Mouse (Mus musculus) right cerebral cortex, postnatal 4 days (tissue): ENCODE data around the gene Try10.
"Not testable (repeated sequence)": the region's sequence is repeated elsewhere in the genome, so short reads cannot be mapped to it uniquely, and the experiment has no call there.

Source experiments
- DNase-seq: peaks from one replicate; pipeline ENCODE4 v3.0.0-alpha.2; 2022

The Try10 gene

DNA sequence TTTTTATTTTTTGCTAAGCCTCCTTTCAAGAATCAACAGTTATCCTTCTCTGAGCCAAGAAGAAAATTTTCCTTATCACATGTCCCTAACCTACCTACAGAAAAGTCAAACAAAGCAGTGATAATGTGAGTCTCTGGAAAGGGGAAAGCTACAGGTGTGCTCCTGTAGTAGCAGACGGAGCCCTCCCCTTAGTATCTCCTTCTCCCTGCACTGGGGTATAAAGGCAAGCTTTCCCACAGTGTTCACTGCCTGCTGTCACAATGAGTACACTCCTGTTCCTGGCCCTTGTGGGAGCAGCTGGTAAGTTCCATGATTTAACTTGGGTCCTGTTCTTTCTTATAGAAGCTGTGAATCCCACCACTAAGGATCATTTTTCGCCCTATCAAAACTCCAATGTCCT lies at the start of gene Try10:
Try10 (plus strand) TSS at position 174 of the 400 bp plus-strand sequence.
- DNase-seq: no peak

- DNase-seq: not testable (repeated sequence)
Observed at GRCm38 (mm10) chr6:41316741-41317140, 37.2 kb upstream of the Try10 start, which contains the start of gene Try5. TSS of gene Try5 (minus strand) at chr6:41316841.

GRCm38 (mm10) chr6:41373772-41374171 lies 19.9 kb downstream of the Try10 start:
- not testable (repeated sequence) for DNase-seq

DNA sequence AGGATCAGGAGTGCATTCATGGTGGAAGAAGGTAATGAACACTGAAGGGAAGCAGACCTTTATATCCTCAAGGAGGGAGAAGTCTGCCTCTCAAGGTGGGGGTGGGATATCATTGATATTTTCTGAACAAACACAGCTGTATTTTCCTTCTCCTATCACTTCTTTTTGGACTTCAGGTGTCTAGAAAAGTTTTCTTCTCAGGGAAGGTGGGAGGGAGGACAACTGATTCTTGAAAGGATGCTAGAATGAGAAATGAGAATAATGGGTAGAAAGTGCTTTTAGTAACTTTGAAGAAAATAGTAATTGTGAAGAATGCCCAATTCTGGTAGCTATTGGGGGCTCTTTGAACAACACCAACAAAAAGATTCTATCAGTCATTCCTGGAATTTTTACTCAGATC lies 23.7 kb downstream of the Try10 start, which contains the start of gene Prss3:
Prss3 (minus strand) TSS at position 101 of the 400 bp plus-strand sequence.
- not testable (repeated sequence) for DNase-seq

DNA sequence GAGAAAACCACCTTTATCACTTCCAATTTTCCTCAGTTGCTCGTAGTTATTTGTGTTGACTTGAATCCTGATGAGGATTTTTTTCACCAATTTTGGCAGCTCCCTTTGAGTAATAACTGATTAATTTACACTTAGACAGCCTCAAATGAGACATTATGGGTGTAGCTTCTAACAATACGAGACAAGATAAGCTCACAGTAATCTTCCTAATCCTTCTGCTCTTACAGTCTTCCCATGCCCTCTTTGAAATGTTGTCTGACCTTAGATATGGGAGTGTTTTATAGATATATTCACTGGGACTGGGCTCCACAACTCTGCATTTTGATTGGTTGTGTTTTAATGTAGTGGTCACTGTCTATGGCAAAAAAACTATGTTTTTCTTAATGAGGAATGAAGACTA lies 32.9 kb downstream of the Try10 start:
- no peak for DNase-seq

DNA sequence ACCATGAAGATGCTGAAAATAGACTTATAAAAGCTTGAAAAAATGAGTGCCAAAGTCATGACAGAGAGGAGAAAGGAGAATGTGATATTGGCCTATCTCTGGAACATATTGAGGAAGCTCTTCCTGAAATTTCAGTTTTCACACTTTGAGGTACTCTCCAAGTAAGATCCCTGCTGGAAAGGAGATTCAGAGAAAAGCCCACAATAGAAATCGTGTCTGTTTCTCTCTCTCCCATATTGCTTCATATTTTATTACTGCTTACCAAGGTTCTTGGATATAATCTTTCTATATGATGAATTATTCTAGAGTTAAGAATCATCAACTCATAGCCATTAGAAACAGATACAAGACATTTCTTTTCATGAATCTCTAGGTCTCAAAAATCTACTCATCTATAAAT lies 37.7 kb downstream of the Try10 start:
- not testable (repeated sequence) for DNase-seq

DNA sequence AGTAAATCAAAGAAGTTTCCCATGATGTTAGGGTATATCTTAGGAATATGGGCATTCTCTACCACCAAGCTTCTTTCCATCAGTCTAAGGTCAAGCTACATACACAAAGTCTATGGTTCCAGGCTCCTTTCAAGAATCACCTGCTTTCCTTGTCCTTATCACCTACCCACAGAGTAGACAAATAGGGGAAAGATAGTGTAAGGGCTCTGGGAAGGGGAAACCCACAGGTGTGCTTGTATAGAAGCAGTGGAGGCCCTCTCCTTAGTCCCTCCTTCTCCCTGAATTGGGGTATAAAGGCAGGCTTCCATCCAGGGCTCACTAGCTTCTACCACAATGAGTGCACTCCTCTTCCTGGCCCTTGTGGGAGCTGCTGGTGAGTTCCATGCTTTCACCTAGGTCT lies 38.2 kb downstream of the Try10 start, which contains the start of gene Gm5771:
Gm5771 (plus strand) TSS at position 301 of the 400 bp plus-strand sequence.
- not testable (repeated sequence) for DNase-seq
